Mouse (Mus musculus): ENCODE data around the gene Snx25. TPM values are rescaled to one million over a fixed set of nuclear protein-coding genes. Genes with fewer than 3 reads are reported as not detected.

The Snx25 gene
- polyA plus RNA-seq, 1 experiment from 2014 or later = 2.7 TPM

GRCm38 (mm10) chr8:46039666-46040065, 112.3 kb downstream of the Snx25 start:
- peaks cover 4% of the 10 kb centered on the region; the same call in 1 of the 2 replicates for H3K4me1 ChIP-seq
- no peak overlapping the region for H3K4me3 ChIP-seq
- WGBS = 93% methylated on average over 1 of the region's 1 CpGs
- H3K27me3 ChIP-seq (ENCODE audit: poor library complexity, severe bottlenecking) = no peaks in the 10 kb centered on the region
- H3K9me3 ChIP-seq = no peaks in the 10 kb centered on the region
- H3K27ac ChIP-seq = no peak overlapping the region
- H3K36me3 ChIP-seq (replicated peaks) = peaks cover 25% of the 10 kb centered on the region
- DNase-seq (ENCODE audit: extremely low spot score, low spot score) = no peak

- DNase-seq (ENCODE audit: extremely low spot score, low spot score) = no peak
- Histone ChIP-seq H3K4me1 (peaks cover 4% of the 10 kb centered on the region; the same call in 1 of the 2 replicates), H3K27ac (no peak overlapping the region), H3K36me3 (replicated peaks) (peaks cover 27% of the 10 kb centered on the region; the same call in 1 of the 2 replicates), H3K4me3 (no peak overlapping the region), H3K9me3 (no peaks in the 10 kb centered on the region), H3K27me3 (ENCODE audit: poor library complexity, severe bottlenecking) (no peaks in the 10 kb centered on the region)
- WGBS = 75% methylated on average over 11 of the region's 11 CpGs
These were observed 115.7 kb downstream of the Snx25 start for GRCm38 (mm10) chr8:46036217-46036616.

- Histone ChIP-seq H3K4me1 (no peaks in the 10 kb centered on the region), H3K4me3 (no peak overlapping the region), H3K27me3 (ENCODE audit: poor library complexity, severe bottlenecking) (no peaks in the 10 kb centered on the region), H3K36me3 (replicated peaks) (no peaks in the 10 kb centered on the region), H3K27ac (no peak overlapping the region), H3K9me3 (no peaks in the 10 kb centered on the region)
- 74% methylated on average over 4 of the region's 4 CpGs for WGBS
- no peak for DNase-seq (ENCODE audit: extremely low spot score, low spot score)
These were observed 127.6 kb downstream of the Snx25 start for GRCm38 (mm10) chr8:46024392-46024791.

GRCm38 (mm10) chr8:46022758-46023157, 129.2 kb downstream of the Snx25 start:
- H3K4me1 ChIP-seq = no peaks in the 10 kb centered on the region
- no peaks in the 10 kb centered on the region for H3K27me3 ChIP-seq (ENCODE audit: poor library complexity, severe bottlenecking)
- no peaks in the 10 kb centered on the region for H3K9me3 ChIP-seq
- H3K36me3 ChIP-seq (replicated peaks) = no peaks in the 10 kb centered on the region
- H3K4me3 ChIP-seq = no peak overlapping the region
- no peak overlapping the region for H3K27ac ChIP-seq
- no peak for DNase-seq (ENCODE audit: extremely low spot score, low spot score)
- 92% methylated on average over 9 of the region's 9 CpGs for WGBS

- Histone ChIP-seq H3K4me3 (no peak overlapping the region), H3K27ac (no peak overlapping the region), H3K4me1 (no peaks in the 10 kb centered on the region), H3K36me3 (replicated peaks) (no peaks in the 10 kb centered on the region), H3K27me3 (ENCODE audit: poor library complexity, severe bottlenecking) (no peaks in the 10 kb centered on the region), H3K9me3 (no peaks in the 10 kb centered on the region)
- WGBS = 93% methylated on average over 9 of the region's 9 CpGs
- no peak for DNase-seq (ENCODE audit: extremely low spot score, low spot score)
These were observed 129.8 kb downstream of the Snx25 start for GRCm38 (mm10) chr8:46022203-46022602.

- no peaks in the 10 kb centered on the region for H3K36me3 ChIP-seq (replicated peaks)
- no peaks in the 10 kb centered on the region; the same call in 1 of the 2 replicates for H3K27me3 ChIP-seq (ENCODE audit: poor library complexity, severe bottlenecking)
- 18% methylated on average over 17 of the region's 17 CpGs for WGBS
- peaks cover 11% of the 10 kb centered on the region for H3K4me1 ChIP-seq
- H3K27ac ChIP-seq = peak overlapping the region; percentile 48; the same call in 1 of the 2 replicates
- no peaks in the 10 kb centered on the region for H3K9me3 ChIP-seq
- H3K4me3 ChIP-seq = peak overlapping the region; percentile 33; the same call in 1 of the 2 replicates
- peak; percentile 28 for DNase-seq (ENCODE audit: extremely low spot score, low spot score)
These were observed 140.9 kb downstream of the Snx25 start for GRCm38 (mm10) chr8:46010746-46011680.

GRCm38 (mm10) chr8:46010306-46010705, 141.7 kb downstream of the Snx25 start:
- no peak overlapping the region for H3K27ac ChIP-seq
- H3K4me3 ChIP-seq = peak overlapping the region; percentile 33; the same call in 1 of the 2 replicates
- no peaks in the 10 kb centered on the region for H3K9me3 ChIP-seq
- no peaks in the 10 kb centered on the region for H3K36me3 ChIP-seq (replicated peaks)
- 49% methylated on average over 2 of the region's 2 CpGs for WGBS
- H3K27me3 ChIP-seq (ENCODE audit: poor library complexity, severe bottlenecking) = no peaks in the 10 kb centered on the region; the same call in 1 of the 2 replicates
- peaks cover 11% of the 10 kb centered on the region for H3K4me1 ChIP-seq
- no peak for DNase-seq (ENCODE audit: extremely low spot score, low spot score)

GRCm38 (mm10) chr8:46007050-46007672, 144.8 kb downstream of the Snx25 start:
- no peak for DNase-seq (ENCODE audit: extremely low spot score, low spot score)
- no peaks in the 10 kb centered on the region for H3K9me3 ChIP-seq
- peaks cover 11% of the 10 kb centered on the region for H3K4me1 ChIP-seq
- 83% methylated on average over 3 of the region's 3 CpGs for whole genome bisulfite sequencing
- H3K4me3 ChIP-seq = no peak overlapping the region
- H3K36me3 ChIP-seq (replicated peaks) = no peaks in the 10 kb centered on the region
- H3K27ac ChIP-seq = no peak overlapping the region
- H3K27me3 ChIP-seq (ENCODE audit: poor library complexity, severe bottlenecking) = no peaks in the 10 kb centered on the region; the same call in 1 of the 2 replicates

GRCm38 (mm10) chr8:46005596-46005995, 146.4 kb downstream of the Snx25 start, which contains the start of gene Ankrd37:
Ankrd37 (minus strand) TSS chr8:46005707.
- 80% methylated on average over 4 of the region's 4 CpGs for WGBS
- DNase-seq (ENCODE audit: extremely low spot score, low spot score) = no peak
- Histone ChIP-seq H3K9me3 (no peaks in the 10 kb centered on the region), H3K27me3 (ENCODE audit: poor library complexity, severe bottlenecking) (no peaks in the 10 kb centered on the region), H3K4me1 (peaks cover 3% of the 10 kb centered on the region), H3K36me3 (replicated peaks) (no peaks in the 10 kb centered on the region), H3K4me3 (no peak within 1 kb of the TSS), H3K27ac (no peak within 1 kb of the TSS)

GRCm38 (mm10) chr8:45999784-46000705, 151.9 kb downstream of the Snx25 start:
- peak overlapping the region; percentile 63 for H3K4me3 ChIP-seq
- peak; percentile 99 for DNase-seq (ENCODE audit: extremely low spot score, low spot score)
- H3K36me3 ChIP-seq (replicated peaks) = peaks cover 29% of the 10 kb centered on the region
- H3K27me3 ChIP-seq (ENCODE audit: poor library complexity, severe bottlenecking) = no peaks in the 10 kb centered on the region
- H3K4me1 ChIP-seq = peaks cover 26% of the 10 kb centered on the region
- H3K27ac ChIP-seq = peak overlapping the region; percentile 98
- no peaks in the 10 kb centered on the region for H3K9me3 ChIP-seq
- WGBS = 6% methylated on average over 55 of the region's 55 CpGs

- Histone ChIP-seq H3K27ac (peak within 1 kb of the TSS; percentile 98), H3K27me3 (ENCODE audit: poor library complexity, severe bottlenecking) (no peaks in the 10 kb centered on the region), H3K4me1 (peaks cover 26% of the 10 kb centered on the region), H3K36me3 (replicated peaks) (peaks cover 33% of the 10 kb centered on the region), H3K9me3 (no peaks in the 10 kb centered on the region), H3K4me3 (peak within 1 kb of the TSS; percentile 63)
- WGBS = 5% methylated on average over 22 of the region's 22 CpGs
- DNase-seq (ENCODE audit: extremely low spot score, low spot score) = peak; percentile 24
These were observed 152.7 kb downstream of the Snx25 start, which contains the start of gene Lrp2bp for GRCm38 (mm10) chr8:45999138-45999783. Lrp2bp (plus strand) TSS chr8:45999303.
